Mouse (Mus musculus) thymus, postnatal 14 days (tissue): ENCODE measurements at regions not wholly inside any gene's neighbourhood (a gene's known extent, or its start where the extent isn't known, plus 50 kb on each side); places are given as distances from the start of the nearest gene placed in this dataset.

Experiments used
- DNase-seq: peaks from one replicate; pipeline ENCODE4 v3.0.0; 2021

- DNase-seq, result no peak
Observed at GRCm38 (mm10) chr10:37589889-37590288, 451.2 kb upstream of the Marcks start.

- DNase-seq, result no peak
Observed at GRCm38 (mm10) chr10:37589009-37589408, 450.3 kb upstream of the Marcks start.

- no peak for DNase-seq
Observed at GRCm38 (mm10) chr10:37571171-37571570, 432.5 kb upstream of the Marcks start.

- DNase-seq, result no peak
Observed at GRCm38 (mm10) chr10:37561705-37562104, 423.0 kb upstream of the Marcks start.

- no peak for DNase-seq
Observed at GRCm38 (mm10) chr10:37549446-37549845, 410.7 kb upstream of the Marcks start.

GRCm38 (mm10) chr10:37540703-37541102 is 402.0 kb upstream of the Marcks start:
- no peak for DNase-seq

- DNase-seq, result no peak
Observed at GRCm38 (mm10) chr10:37505966-37506615, 367.4 kb upstream of the Marcks start.

- no peak for DNase-seq
Observed at GRCm38 (mm10) chr10:37504468-37504867, 365.7 kb upstream of the Marcks start.

GRCm38 (mm10) chr10:37502505-37502904 is 363.8 kb upstream of the Marcks start:
- DNase-seq, result no peak

- DNase-seq, result no peak
Observed at GRCm38 (mm10) chr10:37501043-37501442, 362.3 kb upstream of the Marcks start.

GRCm38 (mm10) chr10:37495467-37495866 is 356.7 kb upstream of the Marcks start:
- DNase-seq, result no peak

- no peak for DNase-seq
Observed at GRCm38 (mm10) chr10:37494552-37495166, 355.9 kb upstream of the Marcks start.

GRCm38 (mm10) chr10:37494098-37494497 is 355.4 kb upstream of the Marcks start:
- DNase-seq, result no peak

GRCm38 (mm10) chr10:37484311-37485023 is 345.7 kb upstream of the Marcks start:
- no peak for DNase-seq

- no peak for DNase-seq
Observed at GRCm38 (mm10) chr10:37483521-37483920, 344.8 kb upstream of the Marcks start.

- DNase-seq, result no peak
Observed at GRCm38 (mm10) chr10:37481879-37482278, 343.2 kb upstream of the Marcks start.

GRCm38 (mm10) chr10:37480331-37480730 is 341.6 kb upstream of the Marcks start:
- no peak for DNase-seq

GRCm38 (mm10) chr10:37478108-37478507 is 339.4 kb upstream of the Marcks start:
- DNase-seq, result no peak

- DNase-seq, result no peak
Observed at GRCm38 (mm10) chr10:37473086-37473485, 334.4 kb upstream of the Marcks start.

- no peak for DNase-seq
Observed at GRCm38 (mm10) chr10:37457384-37457783, 318.7 kb upstream of the Marcks start.

GRCm38 (mm10) chr10:37449894-37450293 is 311.2 kb upstream of the Marcks start:
- no peak for DNase-seq

- no peak for DNase-seq
Observed at GRCm38 (mm10) chr10:37447333-37448204, 308.8 kb upstream of the Marcks start.
